Mouse (Mus musculus) liver, embryonic 11.5 days (tissue): ENCODE data around the gene Auts2. TPM values are rescaled to one million over a fixed set of nuclear protein-coding genes. Genes with fewer than 3 reads are reported as not detected.
A peak's percentile ranks its signal among the peaks of the same experiment; 100 is the strongest.

Source experiments
- ATAC-seq: fragments of 200-750 bp; cut with Nextera tagmentation; replicated peaks from 2 replicates; pipeline ENCODE4 v1.8.0; 2017; ENCODE audit warnings: moderate number of reproducible peaks, mild to moderate bottlenecking, moderate TSS enrichment, moderate library complexity; ENCODE audit not compliant: low FRiP score
- DNase-seq: peaks from one replicate; pipeline ENCODE4 v3.0.0-alpha.2; 2017; ENCODE audit warnings: low spot score
- H3K27ac ChIP-seq: fragments of 300-500 bp; sonication (generic); 2 replicates; pipeline ENCODE4 v1.5.1; 2014; ENCODE audit warnings: mild to moderate bottlenecking, low read depth, low read length, control low read depth
- H3K27me3 ChIP-seq: fragments of 300-500 bp; sonication (generic); replicated peaks from 2 replicates; pipeline ENCODE4 v1.6.1; 2014; ENCODE audit warnings: low read length, mixed read lengths; ENCODE audit not compliant: control insufficient read depth, insufficient read depth
- H3K36me3 ChIP-seq: fragments of 300-500 bp; sonication (generic); 2 replicates; pipeline ENCODE4 v1.6.1; 2014; ENCODE audit warnings: mild to moderate bottlenecking, low read length, moderate library complexity, mixed read lengths; ENCODE audit not compliant: control insufficient read depth, insufficient read depth
- H3K4me1 ChIP-seq: fragments of 300-500 bp; sonication (generic); replicated peaks from 2 replicates; pipeline ENCODE4 v1.6.1; 2014; ENCODE audit warnings: low read length, mixed read lengths; ENCODE audit not compliant: control insufficient read depth, insufficient read depth
- H3K4me2 ChIP-seq: fragments of 300-500 bp; sonication (generic); 2 replicates; pipeline ENCODE4 v1.6.1; 2014; ENCODE audit warnings: mild to moderate bottlenecking, control low read depth, moderate library complexity
- H3K4me3 ChIP-seq: fragments of 300-500 bp; sonication (generic); 2 replicates; pipeline ENCODE4 v1.5.1; 2014; ENCODE audit warnings: low read depth, low read length, control low read depth
- H3K9ac ChIP-seq: fragments of 300-500 bp; sonication (generic); 2 replicates; pipeline ENCODE4 v1.6.1; 2014; ENCODE audit warnings: low read depth, low read length, control low read depth
- H3K9me3 ChIP-seq: fragments of 300-500 bp; sonication (generic); 2 replicates; pipeline ENCODE4 v1.6.1; 2016; ENCODE audit warnings: low read length, inconsistent platforms, mixed read lengths; ENCODE audit not compliant: control insufficient read depth
- WGBS: fragments of 180-500 bp; shearing (Covaris S2); extraction: QIAGEN DNeasy Blood & Tissue Kit; methylation state at CpG from one replicate; pipeline ENCODE4 v1.1.7; 2014; 5-methylcytosine and 5-hydroxymethylcytosine counted together
- polyA plus RNA-seq: library from polyadenylated mRNA; unstranded; fragments of >200 nt; fragmentation: Nextera tagmentation; extraction: Ambion mirVana; gene quantifications from 2 replicates; pipeline ENCODE4 v1.2.1, GENCODE M21; 2014

Gene Auts2
- polyA plus RNA-seq, 1 experiment from 2014 or later, result 13.8 TPM

GRCm38 (mm10) chr5:131573296-131574177, 969.6 kb downstream of the Auts2 start:
- Histone ChIP-seq H3K27ac (no peak overlapping the region), H3K9ac (no peak overlapping the region), H3K4me2 (no peak overlapping the region), H3K27me3 (no peaks in the 10 kb centered on the region), H3K9me3 (no peaks in the 10 kb centered on the region), H3K4me3 (no peak overlapping the region), H3K36me3 (no peaks in the 10 kb centered on the region), H3K4me1 (no peaks in the 10 kb centered on the region)
- ATAC-seq (0 out of 2 replicates have a peak, but pooled peaks have one; percentile 26), DNase-seq (no peak)
- 80% methylated on average over 18 of the region's 18 CpGs for WGBS

- no peak overlapping the region for H3K4me3 ChIP-seq
- DNase-seq (no peak), ATAC-seq (no peak)
- H3K36me3 ChIP-seq, result no peaks in the 10 kb centered on the region
- H3K4me2 ChIP-seq, result no peak overlapping the region
- H3K9me3 ChIP-seq, result no peaks in the 10 kb centered on the region
- H3K9ac ChIP-seq, result no peak overlapping the region
- no peaks in the 10 kb centered on the region for H3K4me1 ChIP-seq
- H3K27ac ChIP-seq, result no peak overlapping the region
- 73% methylated on average over 6 of the region's 6 CpGs for WGBS
- H3K27me3 ChIP-seq, result no peaks in the 10 kb centered on the region
These were observed 977.1 kb downstream of the Auts2 start for GRCm38 (mm10) chr5:131566032-131566431.

- ATAC-seq (no peak), DNase-seq (no peak)
- Histone ChIP-seq H3K9me3 (no peaks in the 10 kb centered on the region), H3K36me3 (no peaks in the 10 kb centered on the region), H3K4me1 (no peaks in the 10 kb centered on the region), H3K4me3 (no peak overlapping the region), H3K4me2 (no peak overlapping the region), H3K9ac (no peak overlapping the region), H3K27ac (no peak overlapping the region), H3K27me3 (no peaks in the 10 kb centered on the region)
- 86% methylated on average over 5 of the region's 5 CpGs for WGBS
These were observed 979.4 kb downstream of the Auts2 start for GRCm38 (mm10) chr5:131563630-131564252.

- no peak overlapping the region for H3K4me2 ChIP-seq
- H3K4me3 ChIP-seq, result no peak overlapping the region
- ATAC-seq (no peak), DNase-seq (no peak)
- H3K36me3 ChIP-seq, result no peaks in the 10 kb centered on the region
- no peak overlapping the region for H3K9ac ChIP-seq
- WGBS, result 73% methylated on average over 5 of the region's 5 CpGs
- no peaks in the 10 kb centered on the region for H3K27me3 ChIP-seq
- H3K27ac ChIP-seq, result no peak overlapping the region
- H3K9me3 ChIP-seq, result no peaks in the 10 kb centered on the region
- no peaks in the 10 kb centered on the region for H3K4me1 ChIP-seq
These were observed 982.2 kb downstream of the Auts2 start for GRCm38 (mm10) chr5:131560773-131561560.

GRCm38 (mm10) chr5:131558403-131559174, 984.6 kb downstream of the Auts2 start:
- Histone ChIP-seq H3K9me3 (no peaks in the 10 kb centered on the region), H3K4me3 (no peak overlapping the region), H3K27ac (no peak overlapping the region), H3K27me3 (no peaks in the 10 kb centered on the region), H3K4me2 (no peak overlapping the region), H3K4me1 (no peaks in the 10 kb centered on the region), H3K9ac (no peak overlapping the region), H3K36me3 (no peaks in the 10 kb centered on the region)
- ATAC-seq (no peak), DNase-seq (no peak)
- 31% methylated on average over 8 of the region's 8 CpGs for WGBS

GRCm38 (mm10) chr5:131557591-131558385, 985.4 kb downstream of the Auts2 start:
- Histone ChIP-seq H3K4me1 (no peaks in the 10 kb centered on the region), H3K27me3 (no peaks in the 10 kb centered on the region), H3K9me3 (no peaks in the 10 kb centered on the region), H3K9ac (no peak overlapping the region), H3K36me3 (no peaks in the 10 kb centered on the region), H3K4me3 (no peak overlapping the region), H3K4me2 (no peak overlapping the region), H3K27ac (no peak overlapping the region)
- WGBS, result 72% methylated on average over 14 of the region's 14 CpGs
- ATAC-seq (no peak), DNase-seq (no peak)

GRCm38 (mm10) chr5:131548932-131549563, 994.1 kb downstream of the Auts2 start:
- Histone ChIP-seq H3K4me2 (no peak overlapping the region), H3K4me3 (no peak overlapping the region), H3K36me3 (no peaks in the 10 kb centered on the region), H3K27ac (no peak overlapping the region), H3K9me3 (no peaks in the 10 kb centered on the region), H3K9ac (no peak overlapping the region), H3K27me3 (no peaks in the 10 kb centered on the region), H3K4me1 (no peaks in the 10 kb centered on the region)
- ATAC-seq, result no peak
- 59% methylated on average over 17 of the region's 17 CpGs for WGBS
- no peak for DNase-seq
